Mouse (Mus musculus) lung, postnatal 14 days (tissue): ENCODE measurements around the gene Cul7.
A peak's percentile ranks its signal among the peaks of the same experiment; 100 is the strongest.

Experiments
- DNase-seq: peaks from one replicate; pipeline ENCODE4 v3.0.0; 2021

Cul7 gene

GRCm38 (mm10) chr17:46673850-46674529, 23.9 kb downstream of the Cul7 start, which contains the start of gene Rrp36:
TSS of gene Rrp36 (minus strand) at chr17:46674352.
- peak; percentile 91 for DNase-seq

- DNase-seq: no peak
Measured at GRCm38 (mm10) chr17:46674530-46675283, 24.6 kb downstream of the Cul7 start.

GRCm38 (mm10) chr17:46678416-46678815, 28.3 kb downstream of the Cul7 start, which contains the start of gene Mea1:
TSS of gene Mea1 (plus strand) at chr17:46678793.
- DNase-seq: peak; percentile 38

GRCm38 (mm10) chr17:46678911-46679310, 28.8 kb downstream of the Cul7 start:
- DNase-seq: no peak

GRCm38 (mm10) chr17:46679843-46680759, 30.0 kb downstream of the Cul7 start:
- peak; percentile 55 for DNase-seq

- DNase-seq: peak; percentile 98
Measured at GRCm38 (mm10) chr17:46680760-46681373, 30.7 kb downstream of the Cul7 start, which contains the start of gene Klhdc3. TSS of gene Klhdc3 (minus strand) at chr17:46680914.

GRCm38 (mm10) chr17:46681466-46682118, 31.5 kb downstream of the Cul7 start:
- no peak for DNase-seq

- DNase-seq: no peak
Measured at GRCm38 (mm10) chr17:46682654-46683389, 32.7 kb downstream of the Cul7 start.

GRCm38 (mm10) chr17:46685913-46686312, 35.8 kb downstream of the Cul7 start:
- no peak for DNase-seq

- no peak for DNase-seq
Measured at GRCm38 (mm10) chr17:46690665-46691064, 40.5 kb downstream of the Cul7 start.

- DNase-seq: no peak
Measured at GRCm38 (mm10) chr17:46691390-46691789, 41.3 kb downstream of the Cul7 start.

- DNase-seq: no peak
Measured at GRCm38 (mm10) chr17:46694517-46695063, 44.5 kb downstream of the Cul7 start.

GRCm38 (mm10) chr17:46698515-46698914, 48.4 kb downstream of the Cul7 start:
- DNase-seq: no peak

GRCm38 (mm10) chr17:46699245-46699644, 49.1 kb downstream of the Cul7 start:
- no peak for DNase-seq

GRCm38 (mm10) chr17:46699912-46700311, 49.8 kb downstream of the Cul7 start:
- no peak for DNase-seq

GRCm38 (mm10) chr17:46701489-46701888, 51.4 kb downstream of the Cul7 start:
- DNase-seq: no peak

GRCm38 (mm10) chr17:46702100-46702499, 52.0 kb downstream of the Cul7 start:
- no peak for DNase-seq

GRCm38 (mm10) chr17:46702506-46702905, 52.4 kb downstream of the Cul7 start:
- no peak for DNase-seq

GRCm38 (mm10) chr17:46703971-46704886, 54.1 kb downstream of the Cul7 start:
- no peak for DNase-seq
